Comparison of ENCODE assay signal across 9 mouse cellular contexts in genomic region chr2:7619888-7620664, GRCm38 (mm10).
DNase-seq lines count a peak whose midpoint lies in the region; ATAC-seq lines count a peak whose summit lies in the region.
"Had no signal": no experiment of that assay in that cellular context is flagged by ENCODE, and none has a peak within 500 bp of the region (broad histone marks: within the 10 kb centered on the region; RNA-seq: fewer than 3 reads in every experiment).

No protein-coding gene starts in this region.

- intact Hi-C loops in heart, postnatal 36 days (cut with DNase I), result no loop called here

- no peaks in the 10 kb centered on the region for H3K27me3 ChIP-seq in midbrain, embryonic 14.5 days (ENCODE audit: control insufficient read depth, insufficient read depth, low read length)
- H3K27me3 ChIP-seq in midbrain, embryonic 13.5 days, result no peaks in the 10 kb centered on the region
- no peaks in the 10 kb centered on the region for H3K27me3 ChIP-seq in forebrain, embryonic 14.5 days (replicated peaks; ENCODE audit: control insufficient read depth, insufficient read depth, low read length)
- no peaks in the 10 kb centered on the region for H3K27me3 ChIP-seq in lung, embryonic 16.5 days (ENCODE audit: control insufficient read depth, insufficient read depth, low read depth, low read length)
- H3K27me3 ChIP-seq: heart, embryonic 15.5 days had no signal

- DNase-seq in midbrain, embryonic 14.5 days, result peak; percentile 30
- DNase-seq in forebrain, embryonic 14.5 days (ENCODE audit: low spot score), result peak; percentile 83
- DNase-seq in heart, postnatal 36 days, result peak; percentile 59 to 60
- DNase-seq in T-cell, adult 2 months (ENCODE audit: low spot score), result no peak
- no peak for DNase-seq in embryo, embryonic 10.5 days (ENCODE audit: low spot score)
- DNase-seq in spleen, postnatal 4 days (ENCODE audit: low spot score in 2 of 2), result no peak

- no peaks in the 10 kb centered on the region for H3K4me1 ChIP-seq in midbrain, embryonic 14.5 days (ENCODE audit: control insufficient read depth, insufficient read depth, low read length)
- no peaks in the 10 kb centered on the region for H3K4me1 ChIP-seq in midbrain, embryonic 13.5 days (replicated peaks)
- no peaks in the 10 kb centered on the region for H3K4me1 ChIP-seq in forebrain, embryonic 14.5 days (ENCODE audit: control insufficient read depth, insufficient read depth, low read length)
- H3K4me1 ChIP-seq in lung, embryonic 16.5 days (replicated peaks; ENCODE audit: control insufficient read depth, insufficient read depth, low read length), result no peaks in the 10 kb centered on the region
- H3K4me1 ChIP-seq: heart, embryonic 15.5 days had no signal

- no peak overlapping the region for H3K4me2 ChIP-seq in midbrain, embryonic 14.5 days (ENCODE audit: low read length)
- H3K4me2 ChIP-seq in midbrain, embryonic 13.5 days (replicated peaks), result no peak overlapping the region
- H3K4me2 ChIP-seq in forebrain, embryonic 14.5 days (ENCODE audit: low read length), result no peak overlapping the region
- H3K4me2 ChIP-seq in lung, embryonic 16.5 days (ENCODE audit: low read depth, low read length), result no peak overlapping the region
- H3K4me2 ChIP-seq: heart, embryonic 15.5 days had no signal

- H3K27ac ChIP-seq in midbrain, embryonic 14.5 days (replicated peaks; ENCODE audit: low read depth, low read length), result no peak overlapping the region
- no peak overlapping the region for H3K27ac ChIP-seq in midbrain, embryonic 13.5 days
- H3K27ac ChIP-seq in forebrain, embryonic 14.5 days (ENCODE audit: low read depth, low read length), result peak overlapping the region; percentile 46; the same call in 1 of the 2 replicates
- no peak overlapping the region for H3K27ac ChIP-seq in lung, embryonic 16.5 days (ENCODE audit: low read length)
- H3K27ac ChIP-seq: heart, embryonic 15.5 days had no signal

- no peaks in the 10 kb centered on the region for H3K9me3 ChIP-seq in midbrain, embryonic 14.5 days (ENCODE audit: control insufficient read depth, low read length)
- H3K9me3 ChIP-seq in midbrain, embryonic 13.5 days, result no peaks in the 10 kb centered on the region
- H3K9me3 ChIP-seq in forebrain, embryonic 14.5 days (replicated peaks; ENCODE audit: control insufficient read depth, low read length), result no peaks in the 10 kb centered on the region
- H3K9me3 ChIP-seq in lung, embryonic 16.5 days (ENCODE audit: control insufficient read depth, low read length), result no peaks in the 10 kb centered on the region
- H3K9me3 ChIP-seq: heart, embryonic 15.5 days had no signal

- no peak overlapping the region for H3K4me3 ChIP-seq in midbrain, embryonic 14.5 days (replicated peaks; ENCODE audit: low read depth, low read length)
- H3K4me3 ChIP-seq in midbrain, embryonic 13.5 days (replicated peaks), result no peak overlapping the region
- no peak overlapping the region for H3K4me3 ChIP-seq in forebrain, embryonic 14.5 days (ENCODE audit: low read depth, low read length)
- H3K4me3 ChIP-seq in lung, embryonic 16.5 days (ENCODE audit: low read length), result no peak overlapping the region
- H3K4me3 ChIP-seq: heart, embryonic 15.5 days had no signal

- 84% methylated on average over 9 of the region's 9 CpGs for WGBS in midbrain, embryonic 14.5 days
- 81% methylated on average over 9 of the region's 9 CpGs for WGBS in midbrain, embryonic 13.5 days
- 66% methylated on average over 9 of the region's 9 CpGs for WGBS in forebrain, embryonic 14.5 days
- 40% methylated on average over 9 of the region's 9 CpGs for WGBS in lung, embryonic 16.5 days

- H3K9ac ChIP-seq in midbrain, embryonic 14.5 days (replicated peaks; ENCODE audit: low read length), result no peak overlapping the region
- H3K9ac ChIP-seq in midbrain, embryonic 13.5 days (replicated peaks), result no peak overlapping the region
- no peak overlapping the region for H3K9ac ChIP-seq in forebrain, embryonic 14.5 days (ENCODE audit: low read length)
- H3K9ac ChIP-seq in lung, embryonic 16.5 days (ENCODE audit: low read length), result no peak overlapping the region
- H3K9ac ChIP-seq: heart, embryonic 15.5 days had no signal

- H3K36me3 ChIP-seq in midbrain, embryonic 14.5 days (ENCODE audit: control insufficient read depth, insufficient read depth, low read length), result no peaks in the 10 kb centered on the region
- no peaks in the 10 kb centered on the region for H3K36me3 ChIP-seq in midbrain, embryonic 13.5 days
- no peaks in the 10 kb centered on the region for H3K36me3 ChIP-seq in forebrain, embryonic 14.5 days (ENCODE audit: control insufficient read depth, insufficient read depth, low read length)
- H3K36me3 ChIP-seq in lung, embryonic 16.5 days (ENCODE audit: control insufficient read depth, insufficient read depth, low read length), result no peaks in the 10 kb centered on the region
- H3K36me3 ChIP-seq: heart, embryonic 15.5 days had no signal

- no peak for ATAC-seq in midbrain, embryonic 14.5 days (ENCODE audit: low FRiP score, low TSS enrichment)
- ATAC-seq in midbrain, embryonic 13.5 days, result no peak
- ATAC-seq in forebrain, embryonic 14.5 days, result peak; percentile 82
- peak; percentile 47; the same call in 1 of the 2 replicates for ATAC-seq in lung, embryonic 16.5 days (ENCODE audit: low read depth)

Comparison
In these comparisons a context has a peak if more than half of its experiments do, and no peak if none do; other contexts are left out.
1. ATAC-seq: peak in forebrain, embryonic 14.5 days (single experiment) and lung, embryonic 16.5 days (single experiment); none in midbrain, embryonic 14.5 days (single experiment) and midbrain, embryonic 13.5 days (single experiment).
2. DNase-seq: peak in midbrain, embryonic 14.5 days (single experiment), forebrain, embryonic 14.5 days (single experiment) and heart, postnatal 36 days (2 of 2); none in T-cell, adult 2 months (single experiment), embryo, embryonic 10.5 days (single experiment) and spleen, postnatal 4 days (0 of 2).